Mouse (Mus musculus) cortical plate, adult 2 months (tissue): ENCODE data around the gene Tepsin. TPM values are rescaled to one million over a fixed set of nuclear protein-coding genes. Genes with fewer than 3 reads are reported as not detected.

Experiments
- H3K27ac ChIP-seq: fragments of 200-500 bp; 2 replicates; pipeline ENCODE4 v1.5.1; 2012; ENCODE audit warnings: low read length, control low read depth, inconsistent platforms; ENCODE audit not compliant: insufficient read depth
- H3K4me1 ChIP-seq: fragments of 200-500 bp; 2 replicates; pipeline ENCODE4 v1.6.1; 2011; ENCODE audit warnings: low read length; ENCODE audit not compliant: control insufficient read depth, insufficient read depth
- H3K4me3 ChIP-seq: fragments of 200-500 bp; 2 replicates; pipeline ENCODE4 v1.5.1; 2011; ENCODE audit warnings: mild to moderate bottlenecking, low read length, control low read depth; ENCODE audit not compliant: insufficient read depth
- CTCF ChIP-seq: fragments of 200-500 bp; IDR thresholded peaks from 2 replicates; pipeline ENCODE4 v1.5.1; 2011; ENCODE audit warnings: mild to moderate bottlenecking, control low read depth, low read length; ENCODE audit not compliant: insufficient read depth; ENCODE audit errors: extremely low read depth
- POLR2A ChIP-seq: fragments of 200-500 bp; IDR thresholded peaks from 2 replicates; pipeline ENCODE4 v1.6.1; 2011; ENCODE audit warnings: mild to moderate bottlenecking, low read length, control low read depth; ENCODE audit not compliant: insufficient read depth; ENCODE audit errors: extremely low read depth
- polyA plus RNA-seq: library from polyadenylated mRNA; depleted of rRNA; stranded (reverse); fragments of >200 nt; gene quantifications from 2 replicates; pipeline ENCODE4 v1.2.3, GENCODE M21; 2012

Tepsin gene
- polyA plus RNA-seq, 1 experiment: 30.8 TPM

DNA sequence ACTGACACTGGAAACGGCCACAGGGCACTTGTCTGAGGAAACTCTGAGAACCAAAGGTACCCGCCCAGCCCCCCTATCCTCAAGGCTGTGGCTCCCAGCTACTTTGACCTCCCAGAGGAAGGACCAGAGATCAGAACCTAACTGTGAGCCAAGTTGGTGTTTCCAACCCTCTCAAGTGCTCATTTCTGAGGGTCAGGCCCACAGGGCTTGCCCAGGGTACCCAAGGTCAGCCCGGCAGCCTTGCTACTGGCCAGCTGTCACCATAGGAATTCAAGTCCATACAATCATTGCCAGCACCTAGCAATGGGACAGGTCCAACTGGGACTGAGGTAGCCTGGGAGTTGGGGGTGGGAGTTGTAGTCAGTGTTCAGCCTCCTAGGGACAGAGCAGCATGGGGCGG lies 7.9 kb downstream of the Tepsin start:
- TF ChIP-seq POLR2A: no peak
- TF ChIP-seq CTCF: no peak
- H3K4me1 ChIP-seq: peaks cover 4% of the 10 kb centered on the region
- H3K4me3 ChIP-seq: no peak overlapping the region
- H3K27ac ChIP-seq: no peak overlapping the region

DNA sequence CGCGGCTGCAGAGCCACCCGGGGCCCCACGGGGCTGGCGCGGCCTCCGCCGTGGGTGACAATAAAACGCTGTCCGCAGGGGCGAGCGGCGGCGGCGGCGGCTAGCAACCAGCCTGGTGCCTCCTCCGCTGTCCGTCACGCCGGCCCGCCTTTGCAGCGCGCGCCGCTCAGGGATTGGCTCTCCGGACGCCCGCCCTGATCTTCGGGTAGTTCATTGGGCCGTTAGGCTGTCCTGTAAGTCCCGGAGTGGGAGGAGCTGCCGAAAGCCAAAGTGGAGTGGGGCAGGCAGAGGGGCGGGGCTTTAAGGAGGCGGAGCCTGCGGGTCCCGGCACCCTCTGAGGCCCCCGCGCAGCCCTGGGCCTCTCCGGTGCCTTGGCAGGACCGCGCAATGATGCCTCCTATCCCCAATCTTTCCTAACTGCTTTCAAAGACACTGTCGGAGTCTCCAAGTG lies 11.8 kb downstream of the Tepsin start, which contains the start of gene Cep131:
Gene Cep131 (minus strand): TSS at position 126 of the 451 bp plus-strand sequence.
- Histone ChIP-seq H3K4me3 (peak within 1 kb of the TSS; percentile 54), H3K4me1 (peaks cover 5% of the 10 kb centered on the region), H3K27ac (peak within 1 kb of the TSS; percentile 79)
- TF ChIP-seq CTCF (no peak), POLR2A (peak; percentile 43; the same call in 1 of the 2 replicates)

DNA sequence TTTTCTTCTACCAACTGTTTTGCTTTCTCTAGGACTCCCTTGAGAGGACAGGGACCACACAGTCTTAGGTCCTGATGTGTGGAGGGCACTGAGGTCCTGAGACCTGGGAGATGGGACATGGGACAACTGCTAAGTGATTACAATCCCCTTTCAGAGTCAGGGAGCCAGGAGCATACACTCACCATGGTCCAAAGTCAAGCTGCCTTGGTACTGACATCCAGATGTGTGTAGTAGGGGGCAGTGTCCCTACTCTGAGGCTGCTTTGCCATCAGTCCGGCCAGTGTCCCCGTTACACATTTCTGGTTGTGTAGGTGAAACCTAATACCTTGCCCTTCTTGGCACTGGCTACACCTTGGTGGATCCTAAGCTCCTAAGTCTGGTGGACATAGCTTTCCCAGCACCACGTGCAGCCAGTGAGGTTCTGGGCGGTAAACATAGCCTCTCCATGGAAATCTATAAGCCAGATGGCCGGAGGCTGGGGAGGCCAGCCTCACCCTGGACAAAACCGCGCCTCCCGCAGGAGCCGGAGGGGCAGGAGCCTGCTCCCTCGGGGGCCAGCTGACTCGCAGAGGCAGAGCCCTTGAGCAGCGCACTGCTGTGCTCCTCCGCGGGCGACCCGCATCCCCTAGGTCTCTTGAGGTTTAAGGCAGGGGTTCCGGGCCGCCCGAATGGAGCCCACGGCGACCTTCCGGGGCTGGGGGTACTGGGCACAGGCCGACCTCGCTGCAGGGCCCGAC lies 12.5 kb downstream of the Tepsin start:
- H3K4me3 ChIP-seq: peak overlapping the region; percentile 54
- H3K27ac ChIP-seq: peak overlapping the region; percentile 79
- TF ChIP-seq POLR2A (no peak), CTCF (no peak)
- peaks cover 5% of the 10 kb centered on the region for H3K4me1 ChIP-seq

DNA sequence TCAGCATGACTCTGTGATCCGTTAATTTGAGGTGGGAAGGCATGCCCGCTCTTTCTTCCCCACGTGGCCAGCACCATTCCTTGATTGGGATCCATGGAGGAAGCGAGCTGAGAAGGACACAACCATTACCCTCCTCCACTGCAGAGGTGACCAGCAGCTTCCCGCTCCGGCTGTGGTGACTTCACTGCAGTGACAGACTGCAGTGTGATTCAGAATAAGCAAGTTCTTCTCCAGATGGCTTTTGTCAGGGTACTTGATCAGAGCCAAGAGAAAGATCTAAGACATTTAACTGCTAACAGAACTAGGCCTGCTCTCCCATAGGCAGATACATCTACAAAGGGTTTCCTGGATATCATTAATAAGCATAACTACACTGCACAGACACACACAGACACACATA lies 18.2 kb downstream of the Tepsin start:
- no peak overlapping the region for H3K4me3 ChIP-seq
- no peak for TF ChIP-seq POLR2A
- TF ChIP-seq CTCF: no peak
- H3K4me1 ChIP-seq: no peaks in the 10 kb centered on the region
- no peak overlapping the region for H3K27ac ChIP-seq

DNA sequence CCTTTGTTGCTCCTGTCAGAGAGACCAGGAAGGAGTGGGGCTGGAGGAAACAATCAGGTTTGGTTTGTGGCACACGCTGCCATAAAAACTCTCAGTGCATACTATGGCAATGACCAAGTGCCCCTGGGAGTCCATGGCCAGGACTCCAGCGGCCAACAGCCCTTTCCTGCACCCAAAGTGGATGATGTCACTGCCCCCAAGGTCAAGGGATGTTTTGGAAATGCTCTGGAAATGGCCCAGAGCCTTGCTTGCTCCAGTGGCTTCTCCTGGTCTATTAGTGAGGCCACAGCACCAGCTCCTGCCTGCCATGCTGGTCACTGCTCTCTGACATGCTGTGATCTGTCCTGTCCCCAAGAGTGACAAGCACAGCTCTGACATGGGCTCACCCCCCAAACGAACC lies 22.3 kb downstream of the Tepsin start:
- H3K27ac ChIP-seq: no peak overlapping the region
- H3K4me3 ChIP-seq: no peak overlapping the region
- no peaks in the 10 kb centered on the region for H3K4me1 ChIP-seq
- TF ChIP-seq POLR2A (no peak), CTCF (no peak)

DNA sequence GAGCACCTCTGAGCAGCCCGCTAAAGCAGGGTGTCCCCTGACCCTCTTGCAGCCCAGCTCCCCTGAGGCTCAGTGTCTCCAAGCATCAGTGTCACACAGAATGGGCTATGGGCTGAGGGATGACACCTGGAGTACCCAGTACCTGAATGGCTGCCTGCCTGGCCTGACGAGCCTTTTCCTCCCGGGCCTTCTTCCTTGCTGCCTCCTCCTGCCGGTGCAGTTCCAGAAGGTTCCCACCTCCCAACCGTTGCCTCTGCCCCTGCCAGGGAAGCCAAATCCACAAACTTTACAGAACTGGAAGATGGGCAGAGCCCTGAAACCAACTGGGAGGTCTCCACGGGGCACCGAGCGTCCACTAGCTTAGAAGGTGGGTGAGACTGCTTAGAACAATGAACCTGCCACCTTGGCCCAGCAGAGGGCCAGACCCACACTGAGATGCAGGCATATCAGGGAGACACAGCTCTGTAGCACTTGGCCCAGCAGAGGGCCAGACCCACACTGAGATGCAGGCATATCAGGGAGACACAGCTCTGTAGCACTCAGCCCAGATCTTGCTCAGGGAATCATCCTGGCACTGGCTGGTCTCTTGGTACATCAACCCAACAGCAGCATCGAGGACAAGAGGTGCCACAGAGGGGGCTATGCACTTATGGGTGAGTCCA lies 25.4 kb downstream of the Tepsin start:
- Histone ChIP-seq H3K27ac (no peak overlapping the region), H3K4me1 (no peaks in the 10 kb centered on the region), H3K4me3 (no peak overlapping the region)
- TF ChIP-seq CTCF: no peak
- no peak for TF ChIP-seq POLR2A

DNA sequence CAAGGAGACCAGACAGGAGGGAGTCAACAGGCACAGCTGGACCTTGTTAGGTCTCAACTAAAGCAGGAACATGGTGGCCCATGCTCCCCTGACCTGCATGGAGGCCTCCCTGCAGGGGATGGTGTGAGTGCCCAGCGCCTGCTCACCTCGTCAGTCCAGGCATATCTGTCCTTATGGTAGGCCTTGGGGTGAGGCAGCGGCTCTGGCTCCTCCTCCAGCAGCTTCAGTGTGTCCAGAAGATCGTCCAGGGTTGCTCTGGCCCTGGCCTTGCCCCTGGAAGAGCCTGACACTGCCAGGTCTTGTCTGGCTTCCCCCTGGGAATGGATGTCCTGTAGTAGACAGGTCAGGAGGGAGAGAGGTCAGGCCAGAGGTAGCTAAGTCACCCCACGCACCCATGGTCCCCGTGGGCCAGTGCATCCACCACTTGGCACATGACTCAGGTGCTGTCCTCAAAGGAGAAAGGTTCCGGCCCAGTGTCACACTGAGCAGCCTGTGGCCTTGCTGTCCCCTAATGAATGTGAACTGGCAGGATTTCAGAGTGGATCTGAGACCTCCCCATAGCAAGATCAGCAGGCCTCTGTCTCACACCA lies 26.7 kb downstream of the Tepsin start:
- Histone ChIP-seq H3K4me3 (no peak overlapping the region), H3K4me1 (no peaks in the 10 kb centered on the region), H3K27ac (no peak overlapping the region)
- no peak for TF ChIP-seq CTCF
- TF ChIP-seq POLR2A: no peak

DNA sequence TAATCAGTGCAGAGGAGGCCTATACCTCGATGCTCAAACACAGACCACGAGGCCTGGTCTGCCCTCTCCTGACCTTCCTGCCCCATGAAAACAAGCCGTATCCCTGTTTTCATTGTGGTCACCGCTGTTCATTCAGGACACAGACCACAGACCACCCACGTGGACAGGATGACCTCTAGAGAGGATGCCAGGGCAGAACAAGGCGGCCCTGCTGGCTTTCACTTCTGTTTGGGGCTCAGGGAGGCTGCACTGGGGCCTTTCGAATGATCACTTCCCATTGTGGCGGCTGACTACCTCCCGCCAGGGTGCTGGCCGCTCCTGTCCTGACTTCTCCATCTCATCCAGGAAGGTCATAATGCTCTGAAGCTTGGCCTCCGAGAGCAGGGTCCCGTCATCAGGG lies 27.5 kb downstream of the Tepsin start:
- H3K4me3 ChIP-seq: no peak overlapping the region
- H3K27ac ChIP-seq: no peak overlapping the region
- no peaks in the 10 kb centered on the region for H3K4me1 ChIP-seq
- no peak for TF ChIP-seq POLR2A
- no peak for TF ChIP-seq CTCF

DNA sequence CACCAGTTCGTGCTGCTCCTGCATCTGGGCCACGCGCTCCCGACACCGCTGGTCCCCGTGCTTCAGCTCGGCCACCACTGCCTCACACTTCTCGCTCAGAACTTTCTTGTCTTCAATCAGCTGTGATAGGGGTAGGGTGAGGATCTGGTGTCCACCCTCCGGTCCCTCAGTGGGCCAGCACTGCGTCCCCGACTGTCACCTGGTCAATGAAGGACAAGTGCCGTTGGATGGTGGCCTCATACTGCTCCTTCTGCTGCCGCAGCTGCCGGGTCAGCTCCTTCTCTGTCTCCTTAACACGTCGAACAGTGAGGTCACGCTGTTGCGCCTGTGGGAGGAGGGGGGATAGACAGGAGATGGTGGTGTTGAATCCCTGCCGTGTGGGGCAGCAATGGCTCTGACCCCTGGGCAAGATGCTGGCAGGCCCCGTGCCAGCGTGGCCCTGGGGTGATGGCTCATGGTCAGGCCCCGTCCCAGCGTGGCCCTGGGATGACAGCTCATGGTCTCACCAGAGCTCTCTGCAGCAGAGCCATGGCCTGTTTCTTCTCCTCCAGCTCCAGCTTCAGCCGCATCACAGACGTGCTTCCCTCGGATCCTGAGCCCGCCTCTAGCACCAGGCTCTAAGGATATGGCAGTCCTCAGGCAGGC lies 28.1 kb downstream of the Tepsin start:
- TF ChIP-seq CTCF: no peak
- H3K4me3 ChIP-seq: no peak overlapping the region
- no peak overlapping the region for H3K27ac ChIP-seq
- H3K4me1 ChIP-seq: no peaks in the 10 kb centered on the region
